Mouse (Mus musculus): ENCODE results near the gene Pwp2.
"Not testable (repeated sequence)": the region's sequence is repeated elsewhere in the genome, so short reads cannot be mapped to it uniquely, and the experiment has no call there.

The Pwp2 gene

DNA sequence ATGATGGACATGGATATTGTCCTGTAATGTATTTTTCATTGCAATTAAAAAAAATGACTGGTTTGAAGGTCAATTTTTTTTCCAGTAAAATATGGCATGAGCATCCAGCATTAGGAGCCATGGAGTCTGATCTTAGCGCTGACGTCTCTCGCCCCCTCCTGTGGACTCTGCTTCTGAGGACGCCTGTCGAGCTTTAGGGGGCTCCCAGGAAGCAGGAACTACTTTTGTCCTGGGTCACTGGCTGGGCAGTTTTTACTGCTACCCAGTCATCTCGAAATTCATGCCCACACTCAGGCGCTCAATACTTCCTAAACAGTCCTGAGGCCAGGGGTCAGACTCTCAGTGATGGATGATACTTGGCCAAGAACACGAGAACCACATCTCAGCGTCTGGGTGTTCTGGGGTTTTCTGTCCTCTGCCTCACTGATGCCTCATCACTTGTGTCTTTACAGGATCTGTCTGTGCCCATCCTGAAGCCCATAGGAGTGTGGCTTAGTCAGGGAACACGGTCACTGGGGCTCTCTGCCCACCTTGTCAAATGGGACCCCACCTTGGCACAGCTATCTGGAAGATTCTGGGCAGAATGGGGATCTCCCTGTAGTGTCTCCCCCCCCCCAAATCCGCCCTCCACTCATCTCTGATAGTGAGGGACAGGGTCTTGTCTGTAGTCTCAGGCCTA, 45.2 kb downstream of the Pwp2 start:
- DNase-seq, result no peak

DNA sequence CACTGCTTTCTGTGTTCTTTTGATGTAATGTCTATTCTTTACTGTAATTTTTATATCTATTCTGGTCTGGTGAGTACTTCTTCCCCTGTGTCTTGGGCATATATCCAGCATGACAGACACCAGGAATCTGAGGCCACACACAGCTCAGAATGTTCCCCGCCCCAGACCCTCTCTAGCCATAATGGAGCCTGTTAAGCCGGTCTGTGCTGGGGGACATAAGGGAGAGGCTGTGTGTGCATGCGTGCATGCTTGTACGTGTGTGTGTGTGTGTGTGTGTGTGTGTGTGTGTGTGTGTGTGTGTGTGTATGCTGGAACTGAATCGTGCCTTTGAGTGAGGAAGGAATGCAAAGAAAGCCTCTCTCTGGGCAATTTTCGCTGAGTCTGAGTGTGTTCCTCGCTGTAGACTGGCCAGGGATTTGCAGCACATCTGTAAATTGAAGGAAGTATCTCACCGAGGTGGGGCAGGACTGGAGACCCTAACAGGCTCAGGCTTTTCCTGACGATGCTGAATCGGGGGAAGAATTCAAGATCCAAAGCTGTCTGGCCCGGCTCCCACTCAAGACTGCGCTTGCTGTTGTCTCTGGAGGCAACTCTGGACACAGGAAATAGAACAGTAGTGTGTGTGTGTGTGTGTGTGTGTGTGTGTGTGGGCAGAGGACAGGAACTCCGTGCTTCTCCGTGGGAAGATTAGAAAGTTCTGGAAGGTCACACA, 46.0 kb downstream of the Pwp2 start:
- DNase-seq, result peak; percentile 68

DNA sequence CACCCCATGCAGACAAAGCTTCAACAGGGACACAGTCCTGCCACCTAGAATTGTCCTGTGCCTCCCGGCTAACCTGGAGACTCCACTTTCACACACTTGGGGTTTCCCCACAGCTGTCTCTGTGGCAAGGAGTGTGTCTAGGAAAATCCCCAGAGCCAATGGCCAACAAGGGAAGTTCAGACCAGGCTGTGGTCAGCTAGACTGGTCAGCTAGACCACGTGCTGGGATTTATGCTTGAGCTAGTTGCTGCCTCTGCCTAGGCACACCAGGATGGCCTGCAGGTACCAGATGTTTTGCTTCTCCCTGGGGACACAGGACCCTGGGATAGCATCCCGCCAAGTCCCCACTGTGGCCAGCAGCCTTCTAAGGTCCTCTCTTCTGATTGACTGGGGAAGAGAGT, 47.8 kb downstream of the Pwp2 start:
- no peak for DNase-seq

DNA sequence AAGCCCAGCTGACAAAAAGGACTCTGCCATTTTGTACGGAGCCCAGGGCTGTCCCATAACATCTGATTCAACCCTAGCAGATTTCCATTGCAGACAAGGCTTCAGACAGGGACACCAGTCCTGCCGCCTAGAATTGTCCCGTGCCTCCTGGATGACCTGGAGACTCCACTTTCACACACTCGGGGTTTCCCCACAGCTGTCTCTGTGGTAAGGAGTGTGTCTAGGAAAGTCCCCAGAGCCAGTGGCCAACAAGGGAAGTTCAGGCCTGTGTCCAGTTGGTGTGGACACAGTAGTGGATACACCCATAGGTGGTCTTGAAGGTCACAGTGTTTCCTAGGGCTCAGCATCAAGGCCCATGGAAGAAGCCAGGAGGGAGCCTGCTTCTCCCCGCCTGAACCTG, 49.0 kb downstream of the Pwp2 start:
- DNase-seq, result no peak

DNA sequence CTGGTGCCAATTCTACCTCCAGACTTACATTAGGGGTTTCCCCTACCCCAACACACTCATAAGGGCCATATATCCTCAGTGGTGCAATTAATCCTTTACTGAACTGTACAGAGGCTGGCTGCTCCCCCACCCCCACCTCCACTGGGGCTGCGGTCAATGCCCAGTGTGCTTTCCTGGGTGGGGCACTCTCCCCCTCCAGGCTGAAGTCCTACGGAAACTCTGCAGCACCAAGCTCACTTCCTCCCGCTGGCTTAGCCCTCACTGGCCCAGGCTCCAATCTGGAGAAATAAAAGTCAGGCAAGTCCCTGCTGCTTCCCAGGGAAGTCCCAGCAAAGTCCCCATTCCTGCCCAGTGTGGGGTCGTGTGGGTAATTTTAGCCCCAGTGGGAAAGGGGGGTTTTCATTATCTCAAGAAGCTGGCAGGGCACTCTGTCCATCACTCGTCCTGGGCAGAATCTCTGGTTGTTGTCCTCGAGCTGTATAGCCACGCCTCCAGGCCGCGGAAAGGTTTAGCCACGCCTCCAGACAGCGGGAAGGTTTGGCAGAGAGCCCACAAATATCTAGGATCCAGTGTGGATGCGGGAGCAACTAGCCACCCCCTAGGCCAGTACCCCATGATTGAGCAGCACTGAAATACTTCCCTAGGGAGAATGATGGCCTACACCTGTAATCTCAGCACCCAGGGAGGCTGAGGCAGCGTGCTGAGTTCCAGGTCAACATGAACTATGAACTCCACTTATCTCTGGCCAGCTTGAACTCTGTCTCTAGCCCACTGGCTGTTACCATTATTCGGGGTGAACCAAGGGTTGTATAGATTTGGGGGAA, 49.8 kb downstream of the Pwp2 start:
- peak; percentile 52 for DNase-seq

DNA sequence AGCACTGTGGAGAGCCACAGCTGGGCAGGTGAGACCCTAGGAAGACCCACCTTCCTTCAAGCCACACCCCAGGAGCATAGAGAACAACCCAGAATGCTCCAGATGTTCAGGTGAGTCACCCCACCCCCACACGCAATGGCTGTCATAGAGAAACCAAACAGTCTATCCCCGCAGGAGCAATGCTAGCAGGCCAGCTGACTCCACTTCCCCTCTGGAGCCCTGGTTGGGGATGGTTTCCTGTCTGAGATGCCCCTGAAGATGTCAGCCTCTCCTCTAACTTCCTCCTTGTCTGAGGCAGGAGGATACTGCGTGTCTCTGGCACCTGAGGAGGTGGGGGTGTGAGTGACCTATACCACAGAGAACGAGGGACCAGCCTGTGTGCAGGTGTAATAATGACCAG, 50.5 kb downstream of the Pwp2 start:
- DNase-seq, result no peak

DNA sequence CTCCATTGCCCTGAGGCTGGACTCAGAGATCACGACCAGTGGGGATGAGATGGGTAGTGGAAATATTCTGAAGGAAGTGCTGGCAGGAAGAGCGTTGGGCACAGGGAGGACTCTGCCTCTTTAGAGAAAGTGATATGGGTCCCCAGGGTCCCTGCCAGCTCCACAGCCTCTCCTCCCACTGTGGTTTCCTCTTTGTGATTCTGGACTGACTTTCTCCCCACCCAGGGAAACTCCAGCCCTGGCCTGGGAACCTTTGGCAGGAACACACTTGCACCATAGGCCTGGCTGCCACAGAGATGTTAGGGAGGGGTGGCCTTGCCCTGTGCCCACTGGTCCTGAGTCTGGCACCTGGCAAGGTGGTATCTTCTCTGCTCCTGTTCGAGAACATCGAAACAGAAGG, 55.0 kb downstream of the Pwp2 start:
- DNase-seq, result no peak

DNA sequence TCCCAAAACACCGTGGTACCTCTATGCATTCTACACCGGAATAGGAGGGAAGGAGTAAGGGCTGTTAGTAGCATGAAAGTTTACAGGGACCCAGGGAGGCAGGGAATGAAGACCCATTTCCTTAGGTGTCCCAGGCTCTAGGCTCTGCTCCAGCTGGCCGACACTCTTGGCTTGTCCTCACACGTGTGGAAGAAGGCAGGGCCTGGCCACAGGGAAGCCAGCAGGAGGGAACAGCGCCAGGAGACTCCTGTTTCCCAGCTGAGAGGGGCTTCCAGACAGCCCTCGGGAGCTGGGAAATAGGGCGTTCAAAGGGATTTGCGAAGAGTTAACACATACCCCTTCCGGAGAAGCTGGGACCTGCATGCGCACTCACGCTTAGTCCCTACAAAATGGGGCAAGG, 55.5 kb downstream of the Pwp2 start:
- peak; percentile 44 for DNase-seq

DNA sequence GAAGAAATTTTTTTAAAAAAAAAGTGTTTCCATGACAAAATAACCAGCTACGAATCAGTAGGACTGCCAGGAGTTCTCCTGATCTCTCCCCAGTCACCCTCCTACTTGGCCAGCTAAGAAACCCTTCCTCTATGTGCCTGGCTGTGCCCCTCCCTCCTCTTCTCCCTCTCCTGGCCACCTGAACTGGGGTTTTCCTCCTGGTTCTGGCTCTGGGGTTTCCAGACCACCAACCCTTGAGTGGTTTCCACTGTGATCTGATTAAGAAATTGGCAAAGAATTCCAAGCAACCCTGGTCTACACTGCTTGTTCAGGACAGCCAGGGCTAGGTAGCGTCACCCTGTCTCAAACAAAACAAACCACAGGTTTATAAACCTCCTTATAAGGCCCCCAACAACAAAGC, 56.3 kb downstream of the Pwp2 start:
- no peak for DNase-seq

DNA sequence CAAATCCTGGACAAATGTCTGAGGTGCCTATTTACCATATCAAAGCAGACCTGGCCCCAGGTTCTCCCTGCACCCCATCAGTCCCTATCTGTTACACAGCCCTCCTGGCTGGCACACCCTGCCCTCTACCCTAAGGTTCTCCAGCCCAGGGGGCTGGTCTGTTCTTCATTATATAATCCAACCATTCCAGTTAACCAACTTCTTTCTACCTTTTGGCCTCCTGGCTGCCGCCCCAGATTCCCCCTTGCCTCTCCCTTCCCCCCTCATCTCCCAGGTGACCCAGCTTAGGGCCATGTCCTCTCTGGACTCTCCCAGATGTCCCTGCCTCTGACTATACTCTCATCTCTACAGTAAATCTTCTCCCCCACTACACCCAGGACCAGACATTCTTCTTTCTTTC, 57.0 kb downstream of the Pwp2 start:
- DNase-seq, result no peak

DNA sequence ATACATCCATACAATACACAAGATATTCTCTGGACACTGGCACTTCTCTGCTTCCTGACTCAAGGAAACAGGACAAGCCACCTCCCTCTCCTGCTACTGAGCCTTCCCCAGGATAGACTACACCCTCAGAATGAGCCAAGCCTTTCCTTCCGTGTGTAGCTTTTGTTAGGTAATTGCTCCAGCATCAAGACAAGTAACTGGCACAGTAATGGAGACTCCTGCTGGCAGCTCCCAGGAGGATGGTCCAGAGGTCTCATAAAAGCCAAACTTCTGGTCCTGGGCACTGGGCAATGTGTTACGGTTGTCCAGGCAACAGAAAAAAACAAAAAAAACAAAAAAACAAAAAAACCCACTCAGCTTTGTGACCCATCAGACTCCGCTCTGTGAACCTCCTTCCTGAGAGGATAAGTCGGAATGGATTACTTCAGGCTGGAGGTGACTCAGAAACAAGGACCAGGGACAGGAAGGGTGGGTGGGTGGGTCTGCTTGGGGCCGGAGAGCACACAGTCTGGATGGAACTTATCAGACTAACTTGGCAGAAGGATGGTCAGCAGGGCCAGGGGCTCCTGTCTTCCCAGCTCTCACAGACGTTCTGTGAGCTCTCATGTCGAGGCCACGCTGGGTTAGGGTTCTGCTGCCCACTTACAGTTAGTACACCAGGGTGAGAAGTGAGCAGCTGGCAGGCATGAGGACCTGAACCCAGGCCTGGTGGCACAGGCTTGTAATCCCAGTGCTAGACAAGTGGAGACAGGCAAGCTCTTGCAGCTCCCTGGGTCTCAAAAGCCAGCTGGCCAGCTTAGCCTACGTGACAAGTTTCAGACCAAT, 57.7 kb downstream of the Pwp2 start:
- DNase-seq, result no peak

DNA sequence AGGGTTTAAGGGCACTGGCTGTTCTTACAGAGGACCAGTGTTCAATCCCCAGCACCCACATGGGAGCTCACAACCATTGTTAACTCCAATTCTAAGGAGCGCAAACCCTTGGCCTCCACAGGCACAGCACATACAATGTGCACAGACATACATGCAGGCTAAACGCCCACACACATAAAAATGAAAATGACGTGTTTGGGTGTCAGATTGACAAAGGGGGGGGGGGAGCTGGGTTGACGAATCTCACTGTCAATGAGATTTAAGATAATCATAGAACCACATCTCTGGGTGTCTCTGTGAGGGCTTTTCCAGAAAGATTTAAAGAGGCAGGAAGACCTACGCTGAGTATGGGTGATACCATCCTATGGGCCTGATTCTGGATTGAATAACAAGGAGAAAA, 58.6 kb downstream of the Pwp2 start:
- no peak for DNase-seq

DNA sequence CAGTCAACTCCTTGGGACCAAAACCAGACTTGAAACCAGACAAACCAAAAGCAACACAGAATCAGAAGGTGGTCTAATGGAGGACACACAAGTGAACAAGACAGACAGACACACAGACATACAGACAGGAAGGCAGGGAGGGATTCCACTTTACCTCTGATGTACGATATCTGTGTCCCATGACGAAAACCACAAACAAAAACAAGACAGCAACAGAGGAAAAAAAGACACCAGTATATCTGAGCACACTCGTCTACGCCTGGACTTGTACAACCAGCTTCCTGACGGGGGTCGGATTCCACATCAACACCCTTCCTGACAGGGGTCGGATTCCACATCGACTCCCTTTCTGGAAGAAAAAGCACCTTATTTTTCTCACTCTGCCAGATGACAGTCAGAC, 59.9 kb downstream of the Pwp2 start:
- not testable (repeated sequence) for DNase-seq

DNA sequence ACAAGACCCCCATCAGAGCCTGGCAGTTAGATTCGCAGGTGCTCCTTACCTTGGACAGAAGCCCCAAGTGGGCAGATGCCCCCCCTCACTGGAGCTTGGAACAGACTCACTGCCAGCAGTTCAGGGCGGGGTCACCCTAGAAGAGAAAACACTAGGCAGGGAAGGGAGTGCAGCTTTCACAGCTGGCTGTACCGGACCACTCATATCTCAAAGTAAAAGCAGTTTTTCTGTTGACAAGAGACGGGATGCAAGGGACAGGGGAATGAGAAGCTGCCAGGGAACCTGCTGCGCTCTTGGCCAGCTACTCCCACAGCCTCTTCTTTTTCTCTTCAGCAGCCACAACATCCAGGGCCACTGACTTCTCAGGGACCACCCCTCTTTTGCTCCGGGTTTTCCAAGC, 60.8 kb downstream of the Pwp2 start:
- not testable (repeated sequence) for DNase-seq

Data from lung, postnatal 14 days (tissue).